Comparison of ENCODE assay signal across 9 mouse cellular contexts in the genomic region with DNA sequence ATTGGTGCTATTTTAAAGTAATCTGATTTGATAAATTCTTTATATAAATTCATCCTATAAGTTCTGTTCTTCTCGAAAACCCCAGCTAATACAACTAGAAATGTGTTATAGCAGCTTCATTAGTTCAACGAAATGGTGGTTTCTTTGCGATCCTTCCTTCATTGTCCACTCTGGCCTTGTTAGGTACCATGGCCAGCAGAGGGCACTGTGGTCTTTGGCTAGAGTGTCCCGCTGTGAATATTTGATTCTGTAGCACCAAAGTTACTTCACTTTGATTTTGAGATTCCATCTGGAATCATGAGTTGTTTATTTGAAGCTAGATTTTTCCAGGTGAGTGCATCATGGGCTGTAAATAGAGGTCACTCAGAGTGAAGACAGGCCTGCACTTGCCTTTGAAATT.
DNase-seq lines count a peak whose midpoint lies in the region; ATAC-seq and TF ChIP-seq lines count a peak whose summit lies in the region.
"Had no signal": no experiment of that assay in that cellular context is flagged by ENCODE, and none has a peak within 500 bp of the region (broad histone marks: within the 10 kb centered on the region; RNA-seq: fewer than 3 reads in every experiment).

No protein-coding gene starts in this region.

- H3K27me3 ChIP-seq in C2C12 (ENCODE audit: control insufficient read depth, insufficient read depth, insufficient read length) = no peaks in the 10 kb centered on the region
- no peaks in the 10 kb centered on the region for H3K27me3 ChIP-seq in forebrain, postnatal 0 days (ENCODE audit: insufficient read depth, low read length)
- no peaks in the 10 kb centered on the region for H3K27me3 ChIP-seq in midbrain, postnatal 0 days (ENCODE audit: insufficient read depth, low read length)
- H3K27me3 ChIP-seq: liver, embryonic 13.5 days had no signal

- no peak overlapping the region for H3K27ac ChIP-seq in forebrain, postnatal 0 days (ENCODE audit: low read depth, low read length)
- H3K27ac ChIP-seq in layer of hippocampus, adult 2 months = no peak overlapping the region
- H3K27ac ChIP-seq in midbrain, postnatal 0 days (ENCODE audit: low read depth, low read length) = no peak overlapping the region
- H3K27ac ChIP-seq: liver, embryonic 13.5 days had no signal

- ATAC-seq in forebrain, postnatal 0 days = no peak
- ATAC-seq in midbrain, postnatal 0 days (ENCODE audit: low FRiP score) = no peak

- peak; percentile 21 for TF ChIP-seq CTCF in C2C12 (IDR thresholded peaks at IDR 0.05; ENCODE audit: control insufficient read depth, insufficient read depth, insufficient read length)
- TF ChIP-seq CTCF in forebrain, postnatal 0 days (IDR thresholded peaks at IDR 0.05; ENCODE audit: low read depth) = peak; percentile 83
- TF ChIP-seq CTCF in layer of hippocampus, adult 2 months (conservative IDR thresholded peaks at IDR 0.05) = peak; percentile 86
- TF ChIP-seq CTCF in midbrain, postnatal 0 days (IDR thresholded peaks at IDR 0.05) = peak; percentile 87

- H3K9me3 ChIP-seq in forebrain, postnatal 0 days (ENCODE audit: low read length) = no peaks in the 10 kb centered on the region
- H3K9me3 ChIP-seq in midbrain, postnatal 0 days (ENCODE audit: low read length) = no peaks in the 10 kb centered on the region
- H3K9me3 ChIP-seq: liver, embryonic 13.5 days had no signal

- WGBS in forebrain, postnatal 0 days = 42% methylated on average over 4 of the region's 4 CpGs
- 45% methylated on average over 4 of the region's 4 CpGs for WGBS in midbrain, postnatal 0 days

- no peaks in the 10 kb centered on the region for H3K79me2 ChIP-seq in C2C12 (ENCODE audit: control insufficient read depth, insufficient read depth)

- no peaks in the 10 kb centered on the region for H3K79me3 ChIP-seq in C2C12 (ENCODE audit: low read depth)

- no peaks in the 10 kb centered on the region for H3K4me1 ChIP-seq in forebrain, postnatal 0 days (ENCODE audit: insufficient read depth)
- no peaks in the 10 kb centered on the region for H3K4me1 ChIP-seq in midbrain, postnatal 0 days (ENCODE audit: insufficient read depth, low read length)
- H3K4me1 ChIP-seq: liver, embryonic 13.5 days had no signal

- no peak overlapping the region for H3K4me2 ChIP-seq in forebrain, postnatal 0 days (ENCODE audit: low read depth)
- H3K4me2 ChIP-seq in midbrain, postnatal 0 days (ENCODE audit: low read depth, low read length, poor library complexity, severe bottlenecking) = no peak overlapping the region
- H3K4me2 ChIP-seq: liver, embryonic 13.5 days had no signal

- H3K36me3 ChIP-seq in C2C12 (ENCODE audit: control insufficient read depth, insufficient read depth) = no peaks in the 10 kb centered on the region
- H3K36me3 ChIP-seq in forebrain, postnatal 0 days (ENCODE audit: insufficient read depth) = no peaks in the 10 kb centered on the region
- no peaks in the 10 kb centered on the region for H3K36me3 ChIP-seq in midbrain, postnatal 0 days (ENCODE audit: insufficient read depth, low read length)
- H3K36me3 ChIP-seq: liver, embryonic 13.5 days had no signal

- no peak overlapping the region for H3K4me3 ChIP-seq in C2C12 (ENCODE audit: insufficient read depth, poor library complexity, severe bottlenecking)
- no peak overlapping the region for H3K4me3 ChIP-seq in forebrain, postnatal 0 days (ENCODE audit: low read depth, low read length)
- no peak overlapping the region for H3K4me3 ChIP-seq in layer of hippocampus, adult 2 months
- H3K4me3 ChIP-seq in midbrain, postnatal 0 days (ENCODE audit: low read depth, low read length) = no peak overlapping the region
- H3K4me3 ChIP-seq: liver, embryonic 13.5 days had no signal

- DNase-seq in heart, adult 18-20 months = peak; percentile 25 to 82
- no peak for DNase-seq in heart, adult 11 months
- peak; percentile 79 for DNase-seq in adrenal gland, postnatal 25 days
- DNase-seq in forebrain, postnatal 0 days = peak; percentile 76
- DNase-seq in layer of hippocampus, adult 2 months (ENCODE audit: low spot score in 2 of 2) = peak; percentile 52 to 67
- peak; percentile 82 for DNase-seq in midbrain, postnatal 0 days (ENCODE audit: low spot score)
- DNase-seq in urinary bladder, postnatal 25 days (ENCODE audit: low spot score) = peak; percentile 79
- DNase-seq: liver, embryonic 13.5 days had no signal

- H3ac ChIP-seq in C2C12 (ENCODE audit: control insufficient read depth, insufficient read length, low read depth) = no peak overlapping the region

- no peak overlapping the region for H3K9ac ChIP-seq in forebrain, postnatal 0 days
- H3K9ac ChIP-seq in midbrain, postnatal 0 days (replicated peaks; ENCODE audit: low read length, poor library complexity, severe bottlenecking) = no peak overlapping the region
- H3K9ac ChIP-seq: liver, embryonic 13.5 days had no signal

TF ChIP-seq in C2C12, 6 proteins besides CTCF, POLR2A, EP300 and RAD21:
- no peak for TF ChIP-seq MAX (IDR thresholded peaks at IDR 0.05)
- no peak for TF ChIP-seq MYOG (IDR thresholded peaks at IDR 0.05; ENCODE audit: control insufficient read depth, extremely low read depth, insufficient read length)
- no peak for TF ChIP-seq FOSL1 (IDR thresholded peaks at IDR 0.05; ENCODE audit: insufficient read depth, low read length, poor library complexity, severe bottlenecking)
- no peak for TF ChIP-seq CEBPB (IDR thresholded peaks at IDR 0.05; ENCODE audit: low read depth)
- no peak for TF ChIP-seq USF1 (IDR thresholded peaks at IDR 0.05; ENCODE audit: low read depth)
- TF ChIP-seq MYOD1 (IDR thresholded peaks at IDR 0.05; ENCODE audit: control insufficient read depth, insufficient read length, low read depth) = no peak

Comparison
In these comparisons a context has a peak if more than half of its experiments do, and no peak if none do; other contexts are left out.
1. CTCF ChIP-seq: peak in every context shown above with its lines; median percentile 87 in midbrain, postnatal 0 days; 86 in layer of hippocampus, adult 2 months; 83 in forebrain, postnatal 0 days; 21 in C2C12.